Mouse (Mus musculus): ENCODE data around the gene Mdm2.
"Not testable (repeated sequence)": the region's sequence is repeated elsewhere in the genome, so short reads cannot be mapped to it uniquely, and the experiment has no call there.

The Mdm2 gene

DNA sequence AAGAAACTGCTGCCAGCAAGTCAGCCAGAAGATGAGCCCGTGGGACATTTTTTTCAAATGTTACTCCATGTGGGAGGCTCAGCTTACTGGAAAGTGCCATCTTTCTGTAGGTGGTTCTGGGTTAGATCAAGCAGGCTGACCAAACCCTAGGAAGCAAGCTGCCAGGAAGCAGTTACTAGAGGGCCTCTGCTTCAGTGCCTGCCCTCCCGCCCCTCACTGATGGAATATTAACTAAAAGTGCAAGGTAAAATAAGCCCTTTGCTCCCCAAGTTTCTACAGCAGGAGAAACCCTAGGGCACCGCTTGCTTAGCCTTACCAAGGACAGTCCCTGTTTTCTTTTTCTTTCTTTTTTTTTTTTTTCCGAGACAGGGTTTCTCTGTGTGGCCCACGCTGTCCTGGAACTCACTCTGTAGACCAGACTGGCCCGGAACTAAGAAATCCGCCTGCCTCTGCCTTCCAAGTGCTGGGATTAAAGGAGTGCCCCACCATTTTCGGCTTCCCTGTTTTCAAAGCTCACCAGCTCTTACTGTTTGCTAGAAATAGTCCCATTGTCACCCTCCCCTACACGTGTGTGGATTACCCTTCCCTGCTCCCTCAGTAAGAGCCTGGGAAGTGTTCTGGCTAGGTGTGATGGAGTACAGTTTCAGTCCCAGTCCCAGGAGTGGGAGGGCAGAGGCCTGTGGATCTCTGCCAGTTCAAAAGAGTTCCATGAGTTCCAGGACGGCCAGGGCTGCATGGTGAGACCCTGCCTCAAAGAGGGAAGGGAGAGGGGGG is 37.9 kb upstream of the Mdm2 start:
- DNase-seq: peak; percentile 55

DNA sequence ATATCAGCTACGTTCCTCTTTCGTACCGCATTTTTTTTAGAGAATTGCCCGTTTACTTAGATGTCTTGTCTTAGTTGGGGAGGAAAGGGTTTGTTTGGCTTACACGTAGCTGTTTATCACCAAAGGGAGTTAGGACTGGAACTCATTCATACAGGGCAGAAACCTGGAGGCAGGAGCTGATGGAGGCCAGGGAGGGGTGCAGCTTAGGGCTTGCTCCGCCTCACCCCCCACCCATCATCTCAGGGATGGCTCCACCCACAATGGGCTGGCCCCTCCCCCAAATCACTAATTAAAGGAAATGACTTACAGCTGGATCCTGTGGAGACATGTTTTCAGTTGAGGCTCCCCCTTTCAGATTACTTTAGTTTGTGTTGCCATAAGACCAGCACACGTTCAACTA is 37.2 kb upstream of the Mdm2 start:
- no peak for DNase-seq

DNA sequence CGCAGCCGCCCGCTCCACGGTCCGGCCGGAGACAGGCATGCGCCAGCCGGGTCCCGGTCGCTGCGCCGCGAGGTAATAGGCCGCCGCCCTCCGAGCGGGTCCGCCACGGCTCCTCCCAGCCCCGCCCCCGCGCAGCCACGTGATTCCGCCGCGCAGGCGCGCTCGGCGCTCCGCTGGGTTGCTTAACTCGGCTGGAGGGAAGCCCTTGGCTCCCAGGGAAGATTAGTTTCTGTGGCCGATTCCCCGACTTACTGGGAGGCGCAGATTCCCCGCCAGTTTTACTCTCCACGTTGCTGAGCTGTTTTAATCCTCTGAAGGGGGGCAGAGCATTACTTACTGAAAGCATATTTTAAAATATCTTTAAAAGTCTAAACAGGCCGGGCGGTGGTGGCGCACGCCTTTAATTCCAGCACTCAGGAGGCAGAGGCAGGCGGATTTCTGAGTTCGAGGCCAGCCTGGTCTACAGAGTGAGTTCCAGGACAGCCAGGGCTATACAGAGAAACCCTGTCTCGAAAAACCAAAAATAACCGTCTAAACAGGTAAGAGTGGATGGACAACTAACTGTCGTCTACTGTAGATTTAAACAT is 35.8 kb upstream of the Mdm2 start, which contains the start of gene Slc35e3:
Gene Slc35e3 (minus strand): TSS at position 69 of the 587 bp plus-strand sequence.
- DNase-seq: peak; percentile 95

DNA sequence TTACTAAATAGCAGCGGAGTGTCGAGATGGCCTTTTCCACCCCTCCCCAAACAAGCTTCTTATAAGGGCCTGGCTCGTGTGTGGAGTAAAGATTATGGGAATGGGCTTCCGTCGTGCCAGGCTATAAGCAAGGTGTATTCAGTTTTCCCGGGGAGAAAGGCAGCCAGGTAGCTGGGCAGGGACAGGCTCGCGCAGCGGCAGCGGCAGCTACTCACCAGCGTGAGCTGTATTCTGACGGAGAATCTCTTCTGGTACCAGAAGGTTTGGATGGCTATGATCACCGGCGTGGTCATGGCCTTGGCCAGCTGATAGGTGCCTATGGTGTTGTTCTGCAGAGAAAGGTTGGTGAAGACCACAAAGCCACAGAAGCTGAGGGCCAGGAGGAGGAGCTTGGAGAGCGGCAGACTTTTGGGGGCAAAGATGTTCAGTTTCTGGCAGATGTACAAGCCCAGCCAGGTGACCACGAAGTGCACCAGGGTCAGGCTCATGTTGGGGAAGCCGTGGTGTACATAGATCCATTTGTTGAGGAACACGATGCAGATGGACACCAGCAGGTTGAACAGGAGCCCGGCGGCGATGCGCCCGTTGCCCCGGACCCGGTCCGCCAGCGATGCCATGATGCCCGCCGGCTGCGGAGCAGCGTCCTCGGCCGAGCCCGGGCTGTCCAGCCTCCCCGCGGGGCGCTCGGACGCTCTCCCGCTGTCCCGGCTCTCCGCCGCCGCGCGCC is 35.2 kb upstream of the Mdm2 start:
- DNase-seq: peak; percentile 60

DNA sequence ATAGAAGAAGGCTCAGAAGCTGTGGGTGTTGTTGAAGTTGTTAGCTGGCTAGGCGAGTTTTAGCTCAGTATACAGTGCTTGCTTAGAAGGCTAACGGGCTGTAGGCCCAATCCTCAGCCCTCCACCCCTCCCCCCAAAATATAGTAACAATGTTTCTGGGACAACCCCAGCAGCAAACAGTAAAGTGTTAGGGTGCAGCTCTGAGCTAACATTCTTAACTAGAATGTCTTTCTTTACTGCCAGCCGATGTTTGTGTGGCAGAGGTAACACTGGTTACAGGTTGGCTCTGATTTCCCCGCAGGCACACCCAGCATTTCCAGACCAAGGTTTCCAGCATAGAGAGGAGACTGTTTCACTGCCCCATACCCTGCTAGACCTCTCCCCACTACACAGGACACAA is 33.4 kb upstream of the Mdm2 start:
- no peak for DNase-seq

DNA sequence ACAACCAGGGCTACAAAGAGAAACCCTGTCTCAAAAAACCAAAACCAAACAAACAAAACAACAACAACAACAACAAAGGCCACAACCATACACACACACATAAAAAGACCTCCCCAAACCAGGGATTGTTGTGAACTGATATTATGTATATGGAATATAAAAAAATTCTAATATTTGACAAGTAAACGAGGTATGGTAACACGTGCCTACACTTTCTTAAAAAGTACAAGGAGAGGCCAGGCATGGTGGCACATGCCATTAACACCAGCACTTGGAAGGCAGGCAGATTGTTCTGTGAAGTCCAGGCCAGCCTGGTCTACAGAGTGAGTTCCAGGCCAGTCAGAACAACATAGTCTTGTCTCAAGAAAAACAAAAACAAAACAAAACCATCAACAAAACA is 32.6 kb upstream of the Mdm2 start:
- no peak for DNase-seq

DNA sequence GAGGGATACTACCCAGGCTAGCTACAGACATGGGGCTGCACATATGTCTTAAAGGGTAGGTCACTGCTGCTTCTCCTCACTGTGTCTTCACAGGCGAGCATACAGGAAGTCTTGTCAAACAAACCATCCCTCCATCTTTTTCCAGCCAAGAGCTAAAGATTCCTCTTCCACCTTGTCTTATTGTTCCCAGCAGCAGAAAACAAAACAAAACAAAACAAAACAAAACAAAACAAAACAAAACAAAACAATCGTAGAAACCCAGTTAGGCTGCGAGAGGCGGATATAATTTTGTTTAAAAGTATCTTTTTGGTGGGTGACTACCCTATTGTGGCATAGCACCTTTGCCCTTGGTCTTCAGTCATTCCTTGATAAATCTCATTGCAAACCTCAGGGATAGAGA is 32.1 kb upstream of the Mdm2 start:
- DNase-seq: no peak

DNA sequence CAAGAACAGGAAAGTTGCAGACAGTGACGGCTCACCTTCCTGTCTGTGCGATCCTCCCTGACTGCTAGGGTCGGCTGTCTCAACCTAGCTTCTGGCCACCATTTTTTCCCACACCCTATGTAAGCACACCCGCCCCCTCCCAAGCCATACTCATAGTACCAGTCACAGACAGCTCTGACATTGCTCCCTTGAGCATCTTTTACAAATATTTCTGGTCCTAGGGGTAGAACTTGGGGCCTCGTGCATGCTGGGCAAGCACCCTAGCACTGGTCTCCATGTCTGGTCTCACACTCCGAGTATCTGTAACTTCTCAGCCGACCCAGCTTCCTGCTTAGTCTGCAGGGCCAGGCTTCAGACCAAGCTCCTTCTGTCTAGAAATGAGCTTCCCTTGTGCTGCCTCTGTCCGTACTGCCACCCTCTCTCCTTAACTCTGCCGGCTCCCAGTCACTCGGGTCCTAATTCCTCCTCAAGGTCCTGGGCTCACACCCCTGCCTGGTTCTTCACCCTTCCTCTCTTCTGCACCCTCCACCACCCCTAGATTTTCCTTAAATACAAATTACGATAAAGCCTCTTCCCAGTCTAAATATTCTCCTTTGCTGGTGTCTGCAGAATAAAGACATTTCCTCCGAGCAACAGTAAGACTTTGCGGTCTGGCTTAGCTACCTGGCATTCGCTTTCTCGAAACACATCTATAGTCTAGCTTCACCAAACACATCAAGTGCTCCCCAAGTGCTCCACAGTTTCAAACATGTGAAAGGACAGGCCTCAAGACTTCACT is 31.3 kb upstream of the Mdm2 start:
- DNase-seq: no peak

DNA sequence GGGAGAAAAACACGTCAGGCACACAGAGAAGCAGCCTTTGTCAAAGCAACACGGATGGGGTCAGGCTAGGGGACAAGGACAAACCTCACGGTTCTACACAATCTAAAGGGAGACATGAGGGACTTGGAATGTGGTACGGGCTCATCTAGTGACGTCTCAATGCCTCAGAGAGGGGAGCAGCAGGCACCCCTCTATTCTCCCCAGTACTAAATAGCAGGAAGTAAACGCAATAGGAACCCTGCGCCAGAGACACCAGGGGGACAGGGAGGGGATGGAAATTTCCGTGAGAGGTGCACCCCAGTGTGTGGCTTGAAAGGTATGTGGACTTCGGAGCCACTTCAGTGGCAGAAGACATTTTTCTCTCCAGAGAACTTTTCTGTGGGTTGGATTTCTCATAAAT is 30.4 kb upstream of the Mdm2 start:
- no peak for DNase-seq

DNA sequence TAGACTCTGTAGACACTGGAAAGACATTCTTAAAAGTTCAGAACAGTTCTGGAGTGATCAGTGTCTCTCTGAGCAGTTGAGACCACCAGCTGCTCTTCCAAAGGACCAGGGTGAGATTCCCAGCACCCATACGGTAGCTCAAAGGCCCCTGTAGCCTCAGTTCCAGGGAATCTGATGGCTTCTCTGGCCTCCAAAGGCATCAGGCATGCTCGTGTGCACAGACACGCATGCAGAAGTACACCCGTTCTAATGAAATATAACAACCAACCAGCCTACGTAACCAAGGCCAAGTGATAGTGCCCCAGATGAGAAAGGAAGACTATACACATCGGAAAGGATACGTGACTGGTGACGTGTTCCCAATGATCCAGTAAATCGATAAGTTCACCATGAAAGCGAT is 29.6 kb upstream of the Mdm2 start:
- DNase-seq: no peak

DNA sequence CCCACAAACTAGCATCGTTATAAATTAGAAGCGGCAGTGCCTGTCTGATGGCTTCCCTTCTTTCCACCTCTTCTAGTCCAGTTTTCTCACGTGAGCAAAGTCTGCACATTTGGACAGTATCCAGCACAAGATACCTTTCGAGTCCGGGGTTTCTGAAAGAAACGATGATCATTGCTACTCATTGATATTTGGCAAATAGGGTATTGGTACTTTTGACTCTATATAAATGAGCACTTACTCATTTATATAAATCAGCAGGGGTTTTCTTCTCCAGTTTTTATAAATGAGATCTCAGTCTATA is 29.0 kb upstream of the Mdm2 start:
- no peak for DNase-seq

DNA sequence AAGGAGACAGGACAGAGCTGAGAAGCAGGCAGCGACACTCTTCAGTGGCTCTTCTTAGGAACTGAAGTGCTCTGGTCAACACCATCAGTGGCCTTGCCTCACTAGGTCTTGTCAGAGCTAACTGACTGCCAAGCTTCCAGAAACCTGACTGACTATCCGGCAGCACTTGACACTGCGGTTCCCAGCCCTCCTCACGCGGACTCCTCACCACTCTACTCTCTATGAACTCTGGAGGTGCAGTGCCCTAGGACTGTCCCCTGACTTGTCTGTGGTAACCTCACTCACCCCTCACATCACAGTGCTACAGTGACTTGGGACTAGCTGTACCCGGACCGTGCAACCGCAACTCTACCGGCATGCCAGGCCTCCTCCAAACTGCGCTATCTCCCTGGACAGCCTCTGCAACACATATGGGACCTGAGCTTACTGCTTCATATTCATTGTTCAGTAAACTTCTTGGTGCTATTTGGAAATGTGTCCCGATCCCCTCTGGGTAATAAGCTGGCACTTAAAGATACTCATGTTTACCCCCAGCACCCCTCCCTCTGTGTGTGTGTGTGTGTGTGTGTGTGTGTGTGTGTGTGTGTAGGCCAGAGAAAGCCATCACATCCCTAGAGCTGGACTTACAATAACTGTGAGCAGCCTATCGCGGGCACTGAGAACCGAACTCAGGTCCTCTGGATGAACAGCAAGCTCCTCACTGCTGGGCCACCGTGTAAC is 28.5 kb upstream of the Mdm2 start:
- no peak for DNase-seq

DNA sequence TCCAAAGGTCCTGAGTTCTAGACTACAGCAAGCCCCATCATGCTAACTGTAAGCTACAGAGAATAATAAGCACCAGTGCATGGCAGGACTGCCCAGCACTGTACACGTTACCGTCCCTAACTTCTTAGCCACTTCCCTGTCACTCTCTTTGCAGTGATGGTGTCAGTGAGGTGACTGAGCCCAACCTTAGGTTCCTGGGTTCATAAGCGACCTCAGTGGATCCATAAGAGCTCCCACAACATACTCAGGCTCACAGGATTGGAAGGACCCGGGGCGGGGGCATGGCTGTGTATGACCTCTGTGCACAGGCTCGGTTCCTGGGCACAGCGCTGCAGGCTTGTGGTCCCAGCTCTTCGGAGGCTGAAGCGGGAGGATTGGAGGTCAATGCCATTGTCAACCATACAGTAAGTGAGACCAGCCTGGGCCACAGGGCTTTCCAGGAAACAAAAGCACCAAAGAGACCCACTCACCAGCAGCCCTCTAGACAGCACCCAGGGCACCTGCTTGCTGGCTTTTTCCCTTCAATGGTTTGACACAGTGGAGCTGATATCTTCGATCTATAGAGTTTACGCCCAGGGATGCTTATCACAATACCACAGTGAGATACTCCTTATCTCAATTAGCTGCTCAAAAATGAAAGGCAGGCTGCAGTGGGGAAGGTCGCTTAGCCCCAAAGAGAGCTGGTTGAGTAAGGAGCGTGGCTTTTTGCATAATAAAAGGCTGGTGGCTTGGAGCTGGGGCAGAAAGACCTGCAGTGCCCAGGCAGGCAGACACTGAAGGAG is 27.8 kb upstream of the Mdm2 start:
- DNase-seq: no peak

DNA sequence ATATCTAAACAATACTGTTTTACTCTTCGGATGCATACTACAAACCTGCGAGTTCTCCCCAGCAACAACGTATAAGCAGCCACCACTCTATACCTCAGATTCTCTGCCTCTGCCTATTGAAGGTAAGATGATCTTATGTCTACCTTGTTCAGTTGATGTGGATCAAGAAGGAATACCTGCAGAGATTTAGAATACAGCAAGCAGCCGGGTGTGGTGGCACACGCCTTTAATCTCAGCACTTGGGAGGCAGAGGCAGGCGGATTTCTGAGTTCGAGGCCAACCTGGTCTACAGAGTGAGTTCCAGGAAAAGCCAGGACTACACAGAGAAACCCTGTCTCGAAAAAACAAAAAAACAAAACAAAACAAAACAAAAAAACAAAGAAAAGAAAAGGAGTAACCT is 26.9 kb upstream of the Mdm2 start:
- not testable (repeated sequence) for DNase-seq

DNA sequence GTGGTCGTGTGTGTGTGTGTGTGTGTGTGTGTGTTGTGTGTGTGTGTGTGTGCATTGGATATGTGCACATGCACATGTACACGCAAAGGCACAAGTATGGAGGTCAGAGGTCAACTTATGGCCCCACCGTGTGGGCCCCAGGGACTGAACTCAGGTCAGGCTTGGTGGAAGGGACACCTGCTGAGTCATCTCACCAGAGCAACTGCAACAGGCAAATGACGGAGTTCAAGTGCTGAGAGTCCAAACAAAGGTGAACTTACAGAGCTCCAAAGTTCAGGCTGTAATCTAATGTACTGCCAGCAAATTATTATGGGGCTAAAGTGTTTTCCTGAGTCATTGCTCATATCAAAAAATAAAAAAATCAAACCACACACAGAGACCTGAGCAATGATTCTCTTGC is 26.5 kb upstream of the Mdm2 start:
- no peak for DNase-seq

DNA sequence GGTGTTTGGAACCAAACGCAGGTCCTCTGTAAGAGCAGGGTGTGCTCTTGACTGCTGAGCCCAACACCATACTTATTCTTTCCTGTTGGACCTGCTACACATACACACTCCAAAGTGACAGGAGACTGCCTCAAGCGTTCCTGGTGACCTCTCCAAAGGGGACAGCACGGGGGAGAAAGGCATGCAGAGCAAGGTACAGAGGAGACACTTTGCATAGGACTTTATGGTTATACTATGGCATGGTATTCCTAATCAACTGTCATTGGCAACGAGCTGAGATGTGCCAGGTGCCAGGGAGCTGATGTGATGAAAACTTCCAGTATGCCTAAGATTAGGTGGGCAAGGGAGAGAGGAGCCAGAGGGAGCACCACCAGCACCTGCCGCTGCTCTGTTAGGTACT is 26.0 kb upstream of the Mdm2 start:
- no peak for DNase-seq

DNA sequence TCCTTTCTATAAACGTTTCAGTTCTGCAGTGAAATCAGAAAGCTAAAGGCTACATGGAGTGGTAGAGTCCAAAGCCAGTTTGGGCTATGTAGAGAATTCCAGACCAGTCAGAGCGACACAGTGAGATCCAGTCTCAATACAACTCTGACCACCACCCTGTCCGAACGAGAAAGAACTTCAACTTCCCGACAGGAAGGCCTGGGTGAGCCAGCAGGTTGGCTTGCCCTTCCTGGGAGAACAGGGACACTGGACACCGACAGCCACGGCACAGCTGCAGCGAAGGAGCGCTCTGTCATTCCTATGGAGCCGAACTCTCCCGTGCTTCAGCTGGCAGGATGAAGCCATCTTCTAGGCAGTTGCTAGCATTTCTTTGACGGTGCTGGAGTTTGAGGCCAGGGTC is 24.8 kb upstream of the Mdm2 start:
- not testable (repeated sequence) for DNase-seq

DNA sequence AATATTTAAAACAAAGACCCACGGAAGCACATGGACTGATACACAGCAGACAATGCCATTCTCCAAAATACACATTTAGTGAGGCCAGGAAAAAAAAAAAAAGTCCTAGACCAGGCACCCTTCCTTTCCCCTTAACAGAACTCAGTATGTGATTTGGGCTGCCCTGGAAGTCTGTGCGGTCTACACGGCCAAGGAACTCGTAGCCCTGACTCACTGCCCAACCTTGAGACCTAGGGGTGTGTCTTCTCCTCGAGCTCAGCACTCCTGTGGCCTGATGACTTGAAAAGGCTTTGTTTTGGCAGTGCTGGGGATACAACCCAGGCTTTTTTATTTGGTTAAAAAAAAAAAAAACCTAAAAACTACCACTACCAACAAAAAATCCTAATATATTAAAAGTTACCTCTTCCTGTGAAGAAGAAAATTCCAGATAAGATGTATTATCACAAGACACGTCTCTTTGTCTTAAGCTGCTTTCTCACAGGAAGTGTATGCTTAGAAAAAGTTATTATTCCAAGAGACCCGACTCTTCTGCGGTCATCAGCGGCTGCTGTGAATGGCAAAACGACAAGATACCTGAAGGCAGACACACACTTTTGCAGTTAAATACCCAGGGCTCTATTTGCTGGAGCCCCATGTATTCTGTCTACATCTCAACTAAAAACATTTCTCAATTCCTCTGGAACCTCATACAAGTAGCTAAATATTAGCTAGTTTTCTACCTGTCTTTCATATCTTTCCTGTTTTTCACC is 23.7 kb upstream of the Mdm2 start:
- DNase-seq: peak; percentile 63

DNA sequence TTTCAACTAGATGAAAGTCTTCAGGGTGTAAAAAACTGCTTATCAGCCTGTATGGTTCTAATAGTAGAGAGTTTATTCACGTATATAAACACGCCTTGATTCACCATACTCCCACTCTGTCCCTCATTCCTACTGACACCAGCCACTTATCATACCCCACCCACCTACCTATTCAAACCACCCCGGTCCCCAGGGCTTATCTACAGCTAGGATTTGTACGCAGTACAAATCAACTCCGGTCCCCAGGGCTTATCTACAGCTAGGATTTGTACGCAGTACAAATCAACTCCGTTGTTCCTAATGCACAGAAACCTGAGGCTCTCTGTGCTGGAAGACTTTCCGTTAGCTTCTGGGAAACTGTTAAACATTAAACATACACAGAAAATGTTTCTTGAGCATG is 23.1 kb upstream of the Mdm2 start:
- not testable (repeated sequence) for DNase-seq

DNA sequence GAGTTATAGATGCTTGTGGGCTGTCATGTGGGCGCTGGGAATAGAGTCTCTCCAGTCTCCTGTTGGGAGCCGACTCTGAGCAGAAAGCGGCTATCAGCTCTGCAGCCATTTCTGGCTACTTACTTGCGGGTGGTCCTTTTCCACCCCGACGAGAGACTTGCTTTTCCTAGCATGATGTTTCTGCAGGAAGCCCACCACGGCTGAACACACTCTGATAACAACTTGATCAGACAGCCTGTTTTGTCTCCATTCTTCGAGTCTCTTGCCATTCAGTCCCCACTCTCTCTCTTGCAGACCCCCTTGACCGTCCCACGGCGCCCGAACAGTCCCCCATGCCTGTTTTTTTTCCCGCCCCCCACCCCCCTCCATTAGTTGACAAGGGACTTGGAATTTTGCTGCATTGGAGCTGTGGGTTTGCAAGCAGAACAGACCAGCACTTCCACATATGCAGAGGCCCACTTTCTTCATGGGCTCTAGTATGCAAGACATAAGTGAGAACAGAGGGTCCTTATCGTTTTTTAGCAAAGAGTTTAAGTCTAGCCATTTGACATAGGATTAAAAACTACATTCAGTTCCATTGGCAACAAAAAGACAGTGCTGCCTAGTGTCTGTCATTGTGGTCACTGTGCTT is 22.5 kb upstream of the Mdm2 start:
- DNase-seq: no peak

DNA sequence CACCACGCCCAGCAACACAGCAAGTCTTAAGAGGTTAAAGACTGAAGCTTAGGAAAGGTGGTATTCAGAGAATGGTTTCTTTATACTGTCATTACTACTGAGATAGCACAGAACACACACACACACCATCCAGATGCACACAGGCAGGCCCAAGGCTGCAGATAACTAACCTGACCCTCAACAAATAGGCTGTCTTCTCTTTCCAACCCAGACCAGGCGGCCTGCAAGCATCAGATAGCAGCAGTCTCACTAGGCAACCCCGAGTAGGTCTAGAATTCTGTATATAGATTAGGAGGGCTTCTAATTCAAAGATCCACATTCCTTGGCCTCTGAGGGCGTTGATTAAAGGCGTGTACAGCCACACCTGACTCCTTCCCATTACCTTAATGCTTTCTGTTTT is 21.6 kb upstream of the Mdm2 start:
- no peak for DNase-seq
